Mouse (Mus musculus) retina, postnatal 1 day (tissue): ENCODE measurements around the gene Etv6.

Source experiments
- DNase-seq: peaks from one replicate; pipeline ENCODE4 v3.0.0-alpha.2; 2012

Gene Etv6

GRCm38 (mm10) chr6:134175059-134175458, 139.6 kb downstream of the Etv6 start:
- no peak for DNase-seq

GRCm38 (mm10) chr6:134177196-134177595, 141.7 kb downstream of the Etv6 start:
- DNase-seq = no peak

- no peak for DNase-seq
Measured at GRCm38 (mm10) chr6:134182301-134182948, 146.9 kb downstream of the Etv6 start.

GRCm38 (mm10) chr6:134183592-134184342, 148.3 kb downstream of the Etv6 start:
- no peak for DNase-seq

- no peak for DNase-seq
Measured at GRCm38 (mm10) chr6:134186286-134186903, 150.9 kb downstream of the Etv6 start.

GRCm38 (mm10) chr6:134188719-134189118, 153.2 kb downstream of the Etv6 start:
- no peak for DNase-seq

GRCm38 (mm10) chr6:134189174-134189573, 153.7 kb downstream of the Etv6 start:
- no peak for DNase-seq

- peak; percentile 77 for DNase-seq
Measured at GRCm38 (mm10) chr6:134189575-134190132, 154.2 kb downstream of the Etv6 start.

GRCm38 (mm10) chr6:134190597-134191278, 155.2 kb downstream of the Etv6 start:
- no peak for DNase-seq

GRCm38 (mm10) chr6:134192710-134193109, 157.2 kb downstream of the Etv6 start:
- DNase-seq = no peak

- DNase-seq = no peak
Measured at GRCm38 (mm10) chr6:134199895-134200294, 164.4 kb downstream of the Etv6 start.

GRCm38 (mm10) chr6:134200577-134200976, 165.1 kb downstream of the Etv6 start:
- no peak for DNase-seq

- DNase-seq = no peak
Measured at GRCm38 (mm10) chr6:134202176-134202575, 166.7 kb downstream of the Etv6 start.

GRCm38 (mm10) chr6:134205163-134205562, 169.7 kb downstream of the Etv6 start:
- no peak for DNase-seq

- no peak for DNase-seq
Measured at GRCm38 (mm10) chr6:134205726-134206125, 170.2 kb downstream of the Etv6 start.

- no peak for DNase-seq
Measured at GRCm38 (mm10) chr6:134206251-134206650, 170.8 kb downstream of the Etv6 start.

- peak; percentile 97 for DNase-seq
Measured at GRCm38 (mm10) chr6:134207391-134208179, 172.1 kb downstream of the Etv6 start.

- peak; percentile 90 for DNase-seq
Measured at GRCm38 (mm10) chr6:134208180-134208952, 172.9 kb downstream of the Etv6 start.

GRCm38 (mm10) chr6:134210675-134211457, 175.4 kb downstream of the Etv6 start:
- DNase-seq = peak; percentile 58

GRCm38 (mm10) chr6:134211458-134211776, 175.9 kb downstream of the Etv6 start:
- no peak for DNase-seq

GRCm38 (mm10) chr6:134217747-134218146, 182.2 kb downstream of the Etv6 start:
- DNase-seq = no peak
